Mouse (Mus musculus) ES-E14 (cell line): Measurements from ENCODE around the gene Mmp28. TPM values are rescaled to one million over a fixed set of nuclear protein-coding genes. Genes with fewer than 3 reads are reported as not detected.

Source experiments
- DNase-seq: peaks from one replicate; pipeline ENCODE4 v3.0.0-alpha.2; 2013; ENCODE audit warnings: low read depth, low spot score
- H3K27ac ChIP-seq: 2 replicates; pipeline ENCODE4 v1.5.1; 2012; ENCODE audit warnings: low read depth, mild to moderate bottlenecking, low read length, moderate library complexity, mixed read lengths; ENCODE audit not compliant: poor library complexity, insufficient read depth, severe bottlenecking
- H3K36me3 ChIP-seq: 2 replicates; pipeline ENCODE4 v1.6.1; 2012; ENCODE audit warnings: mild to moderate bottlenecking, low read length, moderate library complexity, mixed read lengths; ENCODE audit not compliant: control insufficient read depth, poor library complexity, insufficient read depth, severe bottlenecking
- H3K4me1 ChIP-seq, 2 experiments: fragments of 150-350 bp in 1 of 2; sonication (generic) in 1 of 2; 2 replicates each; pipeline ENCODE4 v1.6.1; 2012; ENCODE audit warnings: low read length in 2 of 2, mild to moderate bottlenecking in 1 of 2, mixed read lengths in 1 of 2; ENCODE audit not compliant: control insufficient read depth in 2 of 2, insufficient read depth in 2 of 2, poor library complexity in 1 of 2
- H3K4me3 ChIP-seq, 2 experiments: fragments of 150-350 bp in 1 of 2; sonication (generic) in 1 of 2; 2 replicates each; pipeline ENCODE4 v1.5.1; 2012; ENCODE audit warnings: low read length in 2 of 2, low read depth in 1 of 2, mild to moderate bottlenecking in 1 of 2, mixed read lengths in 1 of 2; ENCODE audit not compliant: insufficient read depth in 1 of 2, poor library complexity in 1 of 2, severe bottlenecking in 1 of 2
- H3K9ac ChIP-seq: 2 replicates; pipeline ENCODE4 v1.6.1; 2012; ENCODE audit warnings: low read depth, mild to moderate bottlenecking, low read length, mixed read lengths; ENCODE audit not compliant: poor library complexity, insufficient read depth, severe bottlenecking
- H3K9me3 ChIP-seq: fragments of 150-350 bp; sonication (generic); 2 replicates; pipeline ENCODE4 v1.6.1; 2012; ENCODE audit warnings: low read depth, mild to moderate bottlenecking, low read length; ENCODE audit not compliant: control insufficient read depth, insufficient read depth
- CHD2 ChIP-seq: IDR thresholded peaks from 2 replicates; pipeline ENCODE4 v1.6.1; 2014; ENCODE audit warnings: mild to moderate bottlenecking, low read depth, low read length, inconsistent platforms
- HCFC1 ChIP-seq: IDR thresholded peaks from 2 replicates; pipeline ENCODE4 v1.6.1; 2012; ENCODE audit warnings: low read length, inconsistent platforms, borderline replicate concordance; ENCODE audit not compliant: insufficient read depth
- MAFK ChIP-seq: IDR thresholded peaks from 2 replicates; pipeline ENCODE4 v1.6.1; 2014; ENCODE audit warnings: mild to moderate bottlenecking, low read depth, low read length, inconsistent platforms; ENCODE audit not compliant: insufficient read depth
- ZC3H11A ChIP-seq: IDR thresholded peaks from 2 replicates; pipeline ENCODE4 v1.6.1; 2012; ENCODE audit warnings: low read depth, mild to moderate bottlenecking, inconsistent platforms, low read length, borderline replicate concordance
- ZNF384 ChIP-seq: IDR thresholded peaks from 2 replicates; pipeline ENCODE4 v1.6.1; 2012; ENCODE audit warnings: low read depth, low read length, inconsistent platforms
- in situ Hi-C, 2 experiments: fragments of 600-800 bp; cut with MboI; formaldehyde crosslinking; loops; one replicate each; pipeline ENCODE4 v1.15.1; 2025; ENCODE audit warnings: low sequenced_read_pairs in 2 of 2, inconsistent platforms in 1 of 2; ENCODE audit not compliant: unreplicated experiment in 2 of 2
- total RNA-seq: library from RNA; depleted of rRNA; stranded (reverse); fragments of 300-350 nt; gene quantifications from 2 replicates; pipeline ENCODE4 v1.2.3, GENCODE M21; 2012

Mmp28 gene
- total RNA-seq, 1 experiment = 1.3 TPM

DNA sequence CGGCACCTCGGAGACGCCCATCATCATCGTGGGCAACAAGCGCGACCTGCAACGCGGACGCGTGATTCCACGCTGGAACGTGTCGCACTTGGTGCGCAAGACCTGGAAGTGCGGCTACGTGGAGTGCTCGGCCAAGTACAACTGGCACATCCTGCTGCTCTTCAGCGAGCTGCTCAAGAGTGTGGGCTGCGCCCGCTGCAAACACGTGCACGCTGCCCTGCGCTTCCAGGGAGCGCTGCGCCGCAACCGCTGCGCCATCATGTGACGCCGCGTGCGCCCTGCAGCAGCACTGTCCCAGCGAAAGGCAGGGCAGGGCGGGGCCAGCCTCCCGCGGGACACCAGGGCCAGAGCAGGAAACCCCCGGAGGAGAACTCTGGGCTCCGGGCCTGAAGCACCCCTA lies 44.3 kb downstream of the Mmp28 start:
- Histone ChIP-seq H3K4me1 (peaks cover 0 to 5% of the 10 kb centered on the region in 2 experiments; a peak in 1 of 4 replicates), H3K9ac (peak overlapping the region; percentile 45; the same call in 1 of the 2 replicates), H3K36me3 (no peaks in the 10 kb centered on the region), H3K27ac (no peak overlapping the region), H3K4me3 (peak overlapping the region; percentile 18 to 51; a peak in 3 of 4 replicates), H3K9me3 (no peaks in the 10 kb centered on the region)
- TF ChIP-seq ZNF384 (no peak), HCFC1 (no peak), CHD2 (no peak), MAFK (no peak), ZC3H11A (no peak)
- in situ Hi-C loops = loop anchor here in 1 of 2 experiments (25.0 kb wide), 1 partner anchor 356 kb away; the partner anchor contains the start of gene Slfn2
- DNase-seq = no peak

DNA sequence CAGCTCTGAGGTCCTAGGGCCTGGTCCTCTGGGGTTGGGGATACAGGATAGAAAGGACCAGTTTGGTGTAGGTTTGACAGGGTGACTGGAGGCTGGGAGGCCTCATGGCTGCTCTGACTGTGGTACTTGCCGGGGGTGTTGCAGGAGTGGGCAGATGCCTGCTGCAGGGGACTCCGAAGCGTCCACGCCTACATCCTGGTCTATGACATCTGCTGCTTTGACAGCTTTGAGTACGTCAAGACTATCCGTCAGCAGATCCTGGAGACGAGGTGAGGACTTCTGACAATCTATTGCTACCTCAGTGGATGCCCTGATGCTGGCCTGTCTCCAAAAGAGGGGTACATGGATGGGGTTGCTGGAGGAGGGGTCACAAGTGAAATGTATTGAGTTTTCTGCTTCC lies 45.2 kb downstream of the Mmp28 start:
- in situ Hi-C loops = loop anchor here in 1 of 2 experiments (25.0 kb wide), 1 partner anchor 355 kb away; the partner anchor contains the start of gene Slfn2
- no peak for DNase-seq
- Histone ChIP-seq H3K4me3 (no peak overlapping the region), H3K4me1 (peaks cover 0 to 5% of the 10 kb centered on the region in 2 experiments; a peak in 1 of 4 replicates), H3K9me3 (no peaks in the 10 kb centered on the region), H3K9ac (no peak overlapping the region), H3K27ac (no peak overlapping the region), H3K36me3 (no peaks in the 10 kb centered on the region)
- no peak for TF ChIP-seq MAFK
- no peak for TF ChIP-seq HCFC1
- no peak for TF ChIP-seq ZNF384
- no peak for TF ChIP-seq CHD2
- no peak for TF ChIP-seq ZC3H11A

DNA sequence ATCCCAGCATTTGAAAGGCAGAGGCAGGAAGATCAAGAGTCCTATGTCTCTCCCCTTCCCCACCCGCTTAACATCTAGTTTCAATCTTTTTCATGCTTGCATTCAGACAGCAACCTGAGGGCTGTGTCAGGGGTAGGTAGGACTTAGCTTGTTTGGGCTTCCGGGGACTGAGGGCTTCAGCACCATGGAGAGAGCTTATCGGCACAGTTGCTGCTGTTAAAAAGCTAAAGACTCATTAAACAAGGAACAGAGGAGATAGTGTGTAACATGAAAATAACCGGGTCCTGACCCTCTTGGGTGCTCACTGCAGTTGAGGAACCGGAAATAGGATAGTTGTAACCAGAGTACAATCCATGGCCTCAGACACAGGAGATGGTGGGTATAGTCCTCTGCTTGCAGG lies 45.8 kb downstream of the Mmp28 start:
- H3K9me3 ChIP-seq = no peaks in the 10 kb centered on the region
- H3K4me3 ChIP-seq = no peak overlapping the region
- no peaks in the 10 kb centered on the region for H3K36me3 ChIP-seq
- H3K27ac ChIP-seq = no peak overlapping the region
- in situ Hi-C loops = loop anchor here in 1 of 2 experiments (25.0 kb wide), 1 partner anchor 355 kb away; the partner anchor contains the start of gene Slfn2
- no peak overlapping the region for H3K9ac ChIP-seq
- H3K4me1 ChIP-seq = peaks cover 0 to 5% of the 10 kb centered on the region in 2 experiments; a peak in 1 of 4 replicates
- DNase-seq = peak; percentile 81
- TF ChIP-seq HCFC1 (no peak), MAFK (no peak), ZC3H11A (no peak), ZNF384 (no peak), CHD2 (no peak)

DNA sequence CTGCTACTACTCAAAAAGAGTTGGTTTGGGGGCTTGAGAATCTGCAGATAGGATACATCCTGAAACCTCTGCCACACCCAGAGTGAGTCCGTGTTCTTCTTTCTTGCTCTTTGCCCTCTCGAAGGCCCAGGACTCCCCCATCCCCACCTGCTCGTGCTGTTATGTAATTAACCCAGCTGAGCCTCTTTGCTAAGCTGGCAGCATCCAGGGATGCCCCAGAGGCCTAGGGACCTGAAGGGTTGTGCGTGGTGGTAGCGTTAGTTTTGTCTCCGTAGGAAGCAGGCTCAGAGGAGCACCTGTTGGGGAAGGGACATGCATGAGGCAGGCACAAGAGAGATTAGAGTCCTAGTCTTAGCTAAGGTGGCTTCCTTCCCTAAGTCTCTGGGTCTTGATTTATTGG lies 52.4 kb downstream of the Mmp28 start:
- in situ Hi-C loops = loop anchor here in 1 of 2 experiments (25.0 kb wide), 1 partner anchor 348 kb away; the partner anchor contains the start of gene Slfn2
- Histone ChIP-seq H3K4me1 (peaks cover 4 to 7% of the 10 kb centered on the region in 2 experiments), H3K9me3 (no peaks in the 10 kb centered on the region), H3K9ac (no peak overlapping the region), H3K36me3 (no peaks in the 10 kb centered on the region), H3K4me3 (no peak overlapping the region; a peak in 1 of 4 replicates), H3K27ac (no peak overlapping the region)
- no peak for TF ChIP-seq CHD2
- no peak for TF ChIP-seq MAFK
- TF ChIP-seq ZNF384 = no peak
- TF ChIP-seq ZC3H11A = no peak
- no peak for TF ChIP-seq HCFC1
- DNase-seq = no peak
